Mouse (Mus musculus) CD4-positive helper T cell, adult 2 months (primary cell): Measurements from ENCODE around the gene Pcyt1a.
"Not testable (repeated sequence)": the region's sequence is repeated elsewhere in the genome, so short reads cannot be mapped to it uniquely, and the experiment has no call there.

Experiments used
- DNase-seq: peaks from one replicate; pipeline ENCODE4 v3.0.0-alpha.2; 2012; ENCODE audit warnings: low read depth, missing footprints, low spot score

Gene Pcyt1a

DNA sequence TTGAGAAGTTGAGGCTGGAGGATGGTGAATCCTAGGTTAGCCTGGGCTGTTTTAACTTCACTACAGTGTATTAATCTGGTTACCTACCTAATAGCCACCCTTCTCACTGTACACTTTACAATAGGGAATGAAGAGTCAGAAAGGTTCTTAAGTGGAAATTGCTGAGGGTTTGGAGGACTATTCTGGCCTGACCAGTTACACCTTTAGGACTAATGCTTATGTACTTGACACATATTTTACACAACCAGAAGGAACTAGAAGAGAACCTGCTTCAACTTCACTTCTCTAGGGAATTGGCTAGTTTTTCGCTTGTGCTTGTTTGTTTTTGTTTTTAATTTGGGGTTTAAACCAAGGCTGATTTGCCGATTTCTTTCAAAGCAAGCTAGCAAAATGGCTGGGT lies 2.4 kb downstream of the Pcyt1a start:
- no peak for DNase-seq

DNA sequence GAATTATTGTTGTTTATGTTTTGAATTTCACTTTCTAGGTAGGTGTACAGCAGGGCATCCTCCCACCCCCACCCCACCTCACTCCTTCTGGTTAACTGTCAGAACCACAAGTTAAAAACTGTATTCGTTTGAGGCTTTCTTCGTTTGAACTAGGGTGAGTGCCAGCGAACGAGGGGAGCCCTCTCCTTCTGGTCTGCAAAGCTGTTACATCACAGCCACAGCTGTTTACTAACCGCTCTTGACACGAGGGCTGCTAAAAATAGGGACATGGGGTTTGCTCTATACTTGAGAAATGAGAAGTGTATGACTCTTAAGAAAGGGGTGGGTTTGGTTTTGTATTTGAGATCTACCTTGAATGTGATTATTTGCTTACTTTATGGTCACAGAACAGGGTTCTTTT lies 3.3 kb downstream of the Pcyt1a start:
- DNase-seq: peak; percentile 61

DNA sequence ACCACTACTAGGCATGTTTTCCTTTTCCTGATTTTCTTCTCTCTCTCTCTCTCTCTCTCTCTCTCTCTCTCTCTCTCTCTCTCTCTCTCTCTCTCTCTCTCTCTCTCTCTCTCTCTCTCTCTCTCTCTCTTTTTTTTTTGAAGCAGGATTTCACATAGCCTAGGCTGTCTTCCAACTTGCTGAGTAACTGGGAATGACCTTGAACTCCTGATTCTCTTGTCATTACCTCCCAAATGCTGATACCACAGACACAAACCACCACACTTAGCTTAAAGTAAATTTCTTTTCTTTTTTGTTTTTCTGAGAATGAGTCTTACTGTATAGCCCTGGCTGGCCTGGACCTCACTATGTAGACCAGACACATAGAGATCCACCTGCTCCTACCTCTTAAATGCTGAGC lies 4.0 kb downstream of the Pcyt1a start:
- no peak for DNase-seq

DNA sequence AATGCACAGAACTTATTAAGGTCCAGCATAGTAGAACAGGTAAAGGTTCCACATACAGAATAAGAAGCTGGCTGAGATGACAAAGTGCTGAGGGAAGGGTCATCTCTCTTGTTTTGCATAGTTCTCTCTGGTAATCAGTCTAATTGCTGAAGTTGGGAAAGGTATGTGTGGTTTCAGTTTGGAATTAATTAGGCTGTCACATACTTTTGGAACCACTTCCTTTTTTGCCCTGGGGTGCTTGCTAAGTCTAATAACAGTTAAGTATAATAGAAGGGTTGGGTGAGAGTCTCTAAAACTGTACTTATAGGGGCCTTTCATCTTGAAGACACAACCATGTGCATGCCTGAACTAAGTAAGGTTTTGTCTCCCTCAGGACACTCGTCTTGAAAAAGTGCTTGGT lies 5.9 kb downstream of the Pcyt1a start:
- DNase-seq: no peak

DNA sequence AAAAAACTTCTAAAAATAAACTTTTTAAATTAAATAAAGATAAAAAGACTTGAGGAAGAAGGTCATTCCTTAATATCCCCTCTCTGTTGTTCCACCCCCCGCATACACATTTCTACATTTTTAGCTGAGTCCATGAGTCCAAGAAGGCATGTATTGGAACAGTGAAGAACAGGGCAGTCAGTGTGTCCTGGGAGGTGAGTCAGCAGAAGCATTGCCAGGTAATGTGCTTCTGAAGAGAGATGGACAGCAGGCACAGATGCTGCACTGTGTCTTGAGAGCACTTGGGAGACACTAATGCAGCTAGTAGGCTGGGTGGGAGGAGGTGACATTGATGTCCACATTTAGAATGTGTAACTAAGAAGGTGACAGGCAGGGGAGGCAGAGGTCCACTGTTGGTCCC lies 6.5 kb downstream of the Pcyt1a start:
- no peak for DNase-seq

DNA sequence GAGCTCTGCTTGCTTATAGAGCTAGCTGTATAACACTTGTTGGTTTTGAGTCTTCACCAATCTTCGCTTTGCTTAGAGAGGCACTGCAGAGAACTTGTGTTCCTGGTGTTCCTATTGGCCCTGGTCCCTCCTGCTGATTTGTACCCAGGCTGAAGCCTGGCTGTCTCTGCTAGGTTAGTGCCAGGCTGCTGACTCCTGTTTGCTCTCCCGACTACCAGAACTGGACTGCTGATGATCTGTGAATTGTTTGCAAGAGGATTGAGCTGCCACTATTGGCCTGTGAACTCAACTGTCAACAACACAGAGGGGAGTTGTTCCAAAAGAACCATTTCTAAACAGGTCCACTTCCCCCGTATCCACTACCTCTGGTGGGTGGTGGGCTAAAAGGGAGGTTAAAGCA lies 10.7 kb downstream of the Pcyt1a start:
- no peak for DNase-seq

DNA sequence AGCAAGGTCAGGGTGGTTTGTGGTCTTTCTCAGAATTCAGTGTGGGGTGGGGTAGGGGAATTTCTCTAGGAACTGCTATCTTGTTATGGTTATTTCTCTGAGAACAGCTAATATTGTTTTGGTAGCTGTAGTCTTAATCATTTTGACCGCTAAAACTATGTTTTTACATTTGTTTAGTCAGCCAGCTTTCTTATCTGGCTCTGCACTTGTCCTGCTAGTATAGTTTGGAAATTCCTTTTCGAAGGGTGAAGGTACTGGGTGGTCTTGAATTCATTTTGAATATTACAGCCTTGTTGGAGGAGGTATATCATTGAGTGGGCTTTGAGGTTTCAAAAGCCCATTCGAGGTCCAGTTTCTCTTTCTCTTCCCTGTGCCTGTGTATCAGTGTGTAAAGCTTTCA lies 13.9 kb downstream of the Pcyt1a start:
- DNase-seq: not testable (repeated sequence)

DNA sequence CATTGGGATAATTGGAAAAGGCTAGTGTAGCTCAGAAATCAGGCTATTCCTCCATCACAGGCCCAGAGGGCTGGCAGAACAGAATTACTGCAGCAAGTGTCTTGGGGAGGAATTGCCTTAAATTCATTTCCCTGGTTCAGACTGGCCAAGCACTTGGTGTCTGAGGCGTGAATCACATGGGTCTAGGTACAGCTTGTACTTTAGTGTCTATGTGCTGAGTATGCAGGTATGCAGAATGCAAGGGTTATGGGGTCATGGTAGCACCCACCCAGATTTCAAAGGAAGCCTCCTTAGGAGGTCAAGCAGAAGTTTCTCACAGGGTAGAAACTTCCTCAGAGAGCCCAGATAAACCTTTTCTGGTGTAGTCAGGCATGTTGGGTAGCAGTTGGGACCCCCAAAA lies 14.8 kb downstream of the Pcyt1a start:
- no peak for DNase-seq

DNA sequence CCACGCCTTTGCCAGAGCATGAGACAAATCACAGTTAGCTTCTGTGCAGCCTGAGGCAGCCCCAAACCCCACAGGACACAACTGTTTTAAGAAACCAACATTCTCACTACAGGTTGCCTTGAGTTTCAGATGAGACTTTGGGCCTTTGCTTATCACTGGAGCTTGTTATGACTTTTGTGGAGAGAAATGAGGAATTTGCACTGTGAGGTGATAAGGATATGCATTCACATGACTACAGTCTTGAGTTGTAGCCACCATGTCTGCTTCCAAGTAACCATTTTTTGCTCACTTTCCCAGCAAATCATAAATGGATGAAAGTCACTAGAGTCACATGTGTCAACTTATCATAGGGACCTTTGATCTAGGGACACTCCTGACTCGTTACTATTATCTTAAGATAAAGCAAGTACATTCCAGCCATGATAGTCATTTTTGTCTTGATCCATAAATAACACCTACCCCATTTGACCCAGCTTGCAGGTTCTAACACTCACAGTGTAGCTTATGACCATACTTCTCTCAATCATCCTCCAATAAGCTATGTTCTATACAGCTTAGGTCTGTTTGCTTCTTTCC lies 15.9 kb downstream of the Pcyt1a start:
- DNase-seq: no peak

DNA sequence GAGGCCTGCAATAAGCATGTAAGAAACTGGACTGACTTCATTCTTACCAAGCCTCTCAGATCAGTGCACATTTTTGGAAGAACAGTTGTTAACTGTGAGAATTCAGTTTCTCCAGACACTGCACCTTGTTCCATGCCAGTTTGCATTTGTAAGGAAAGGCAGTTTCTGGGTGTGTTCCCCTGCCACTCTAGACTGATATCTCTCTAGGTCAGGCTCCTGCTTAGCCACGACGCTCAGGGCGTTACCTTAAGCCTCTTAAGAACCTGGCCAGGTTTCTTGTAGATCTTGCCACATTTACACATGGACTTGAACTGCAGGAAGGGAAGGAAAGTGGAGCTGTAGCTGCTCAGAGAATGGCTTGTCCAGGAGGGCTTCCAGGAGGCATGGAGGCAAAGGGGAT lies 18.9 kb downstream of the Pcyt1a start:
- no peak for DNase-seq

DNA sequence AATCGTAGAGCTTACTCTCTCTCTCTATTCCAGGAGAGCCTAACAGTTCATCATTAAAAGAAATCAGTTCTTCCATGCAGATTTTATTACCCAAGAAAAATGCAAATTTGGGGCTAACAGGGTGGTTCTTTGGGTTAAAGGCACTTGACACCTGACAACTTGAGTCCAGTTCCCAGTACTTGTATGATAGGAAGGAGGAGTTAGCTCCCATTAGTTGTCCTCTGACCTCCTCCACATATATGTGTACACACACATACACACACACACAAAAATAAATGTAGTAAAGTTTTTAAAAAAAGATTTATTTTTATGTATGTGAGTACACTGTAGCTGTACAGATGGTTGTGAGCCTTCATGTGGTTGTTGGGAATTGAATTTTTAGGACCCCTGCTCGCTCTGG lies 19.4 kb downstream of the Pcyt1a start:
- no peak for DNase-seq

DNA sequence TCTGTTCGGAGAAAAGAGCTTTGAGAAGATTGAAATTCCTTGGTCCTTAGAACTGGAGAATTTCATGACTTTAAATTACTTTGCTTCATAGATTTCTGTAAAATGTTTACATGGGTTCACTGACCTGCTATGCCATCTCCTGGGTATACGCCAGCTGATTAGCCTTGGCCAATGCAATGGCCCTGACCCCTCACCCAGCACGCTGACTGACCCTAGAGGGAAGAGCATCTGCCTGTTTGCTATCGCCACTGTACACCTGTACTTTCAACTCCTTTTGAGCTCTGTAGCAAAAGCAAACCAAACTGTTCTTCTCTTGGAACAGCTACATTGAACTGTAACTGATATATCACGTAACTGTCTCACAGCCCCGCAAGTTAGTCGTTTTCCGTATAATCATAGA lies 22.4 kb downstream of the Pcyt1a start:
- DNase-seq: no peak

DNA sequence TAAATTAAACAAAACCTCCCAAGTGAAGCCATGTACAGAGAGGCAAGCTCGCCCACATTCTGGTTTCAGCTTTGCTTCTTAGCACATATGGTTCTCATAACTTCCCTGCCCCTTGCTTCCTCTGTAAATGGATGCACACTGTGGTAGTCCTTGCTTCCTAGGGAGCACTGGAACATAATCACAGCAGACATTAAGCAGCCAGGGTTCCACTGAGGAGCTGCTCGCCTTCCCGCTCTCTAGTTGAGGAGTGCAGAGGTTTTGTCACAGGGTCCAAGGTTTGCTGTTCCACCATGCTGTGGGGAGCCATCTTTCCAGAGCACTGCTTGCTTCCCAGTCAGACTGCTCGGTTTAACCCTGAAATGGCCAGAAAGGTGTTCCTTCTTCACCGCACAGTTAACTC lies 23.9 kb downstream of the Pcyt1a start:
- no peak for DNase-seq

DNA sequence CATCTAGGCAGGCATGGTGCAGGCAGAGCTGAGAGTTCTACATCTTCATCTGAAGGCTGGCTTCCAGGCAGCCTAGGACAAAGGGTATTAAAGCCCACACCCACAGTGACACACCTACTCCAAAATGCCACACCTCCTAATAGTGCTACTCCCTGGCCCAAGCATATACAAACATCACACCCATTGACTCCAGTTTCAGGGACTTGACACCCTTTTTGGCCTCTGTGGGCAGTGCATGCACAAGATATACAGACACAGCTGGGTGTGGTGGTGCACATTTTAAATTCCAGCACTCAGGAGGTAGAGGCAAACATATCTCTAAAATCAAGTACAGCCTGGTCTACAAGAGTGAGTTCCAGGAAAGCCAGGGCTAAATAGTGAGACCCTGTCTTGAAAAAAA lies 25.4 kb downstream of the Pcyt1a start:
- no peak for DNase-seq

DNA sequence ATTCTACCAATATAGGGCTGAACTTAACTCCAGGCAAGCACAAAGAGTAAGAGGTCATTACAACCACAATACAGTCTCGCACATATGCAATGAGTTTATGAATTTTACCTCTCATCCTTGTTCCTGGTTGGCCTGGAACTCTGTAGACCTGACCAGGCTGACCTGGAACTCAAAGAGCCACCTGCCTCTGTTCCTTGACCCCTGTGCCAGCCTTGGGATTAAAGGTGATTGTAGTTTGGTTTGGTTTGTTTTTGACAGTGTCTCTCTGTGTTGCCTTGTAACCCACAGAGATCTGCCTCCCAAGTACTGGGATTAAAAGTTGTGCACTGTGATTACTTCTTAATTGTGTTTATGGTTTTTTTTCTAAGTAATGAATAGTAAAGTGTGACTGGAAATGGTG lies 26.0 kb downstream of the Pcyt1a start:
- DNase-seq: no peak

DNA sequence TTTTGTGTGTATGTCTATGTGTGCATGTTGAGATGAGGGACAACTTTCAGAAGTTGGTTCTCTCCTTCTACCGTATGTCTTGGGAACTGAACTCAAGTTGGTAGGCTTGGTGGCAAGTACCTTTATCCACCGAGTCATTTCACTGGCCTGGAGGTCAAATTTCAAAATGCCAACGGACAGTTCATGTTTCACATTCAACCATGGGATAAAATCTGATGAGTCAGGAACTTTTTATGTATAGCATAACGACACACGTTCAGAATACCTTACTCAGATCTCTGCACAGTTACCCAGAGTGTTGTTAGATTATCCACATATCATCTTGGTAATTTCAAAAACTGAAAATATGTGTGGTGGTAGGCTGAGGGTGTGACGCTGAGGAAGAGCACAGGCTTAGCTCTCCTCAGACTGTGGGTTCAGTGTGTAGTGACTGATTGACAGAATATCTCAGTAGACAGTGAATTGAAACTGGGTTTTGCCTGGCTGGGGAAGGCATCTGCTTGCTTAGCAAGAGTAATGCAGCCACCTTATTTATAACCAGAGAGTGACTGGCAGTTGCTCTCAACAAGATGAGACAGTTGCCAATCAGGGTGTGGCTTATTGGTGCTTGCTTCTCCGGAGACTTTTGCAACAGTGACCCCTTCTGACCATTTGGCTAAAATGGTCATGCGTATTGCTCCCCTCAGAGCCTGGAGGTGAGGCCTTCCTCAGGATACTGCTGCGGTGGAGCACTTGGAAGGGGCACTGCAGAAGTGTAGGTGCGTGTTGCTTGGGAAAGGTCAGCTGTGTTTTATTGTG lies 27.1 kb downstream of the Pcyt1a start:
- peak; percentile 26 for DNase-seq

DNA sequence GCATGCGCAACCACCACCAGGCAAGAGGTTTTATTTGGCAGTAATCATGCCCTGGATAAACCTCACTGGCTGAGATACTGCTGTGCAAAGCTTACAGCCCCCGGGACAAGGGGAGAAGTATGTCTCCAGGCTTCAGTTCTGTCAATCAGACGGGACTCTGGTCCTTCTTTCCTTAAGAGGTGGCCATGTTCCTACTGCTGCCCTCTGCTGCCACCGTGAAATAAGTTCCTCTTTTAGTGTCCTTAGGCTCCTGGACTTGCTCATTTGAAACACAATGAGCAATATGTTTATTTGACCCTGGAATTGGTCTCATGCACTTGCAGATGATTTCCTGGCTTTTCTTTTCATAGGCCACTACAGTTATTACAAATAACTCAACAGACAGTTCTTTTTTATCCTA lies 29.8 kb downstream of the Pcyt1a start:
- DNase-seq: no peak

DNA sequence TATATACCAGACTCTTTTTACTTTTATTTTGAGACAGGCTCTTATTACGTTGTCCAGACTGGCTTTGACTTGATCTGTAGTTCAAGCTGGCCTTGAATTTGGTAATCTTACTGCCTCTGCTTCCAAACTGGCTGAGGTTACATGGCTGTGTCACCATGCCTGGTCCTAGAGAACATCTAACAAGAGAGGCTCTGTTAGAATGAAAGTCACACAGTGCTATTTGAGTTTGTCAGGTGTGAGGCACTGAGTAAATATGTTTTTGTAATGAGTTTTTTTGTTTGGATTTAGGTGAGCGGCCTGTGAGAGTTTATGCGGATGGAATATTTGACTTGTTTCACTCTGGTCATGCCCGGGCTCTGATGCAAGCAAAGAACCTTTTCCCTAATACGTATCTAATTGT lies 31.0 kb downstream of the Pcyt1a start:
- no peak for DNase-seq

DNA sequence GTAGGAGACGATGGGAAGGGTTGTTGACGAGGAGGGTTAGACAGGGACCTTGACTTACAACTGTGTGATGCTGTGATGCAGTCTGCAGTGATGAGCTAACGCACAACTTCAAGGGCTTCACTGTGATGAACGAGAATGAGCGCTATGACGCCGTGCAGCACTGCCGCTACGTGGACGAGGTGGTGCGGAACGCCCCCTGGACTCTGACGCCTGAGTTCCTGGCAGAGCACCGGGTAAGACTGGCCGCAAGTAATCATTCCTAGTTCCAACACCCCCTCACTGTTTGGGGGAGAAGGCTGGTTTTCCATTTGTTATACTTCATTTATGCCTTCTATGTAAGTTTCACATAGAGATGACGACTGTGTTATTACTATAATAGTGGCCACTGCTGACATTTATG lies 32.2 kb downstream of the Pcyt1a start:
- no peak for DNase-seq

DNA sequence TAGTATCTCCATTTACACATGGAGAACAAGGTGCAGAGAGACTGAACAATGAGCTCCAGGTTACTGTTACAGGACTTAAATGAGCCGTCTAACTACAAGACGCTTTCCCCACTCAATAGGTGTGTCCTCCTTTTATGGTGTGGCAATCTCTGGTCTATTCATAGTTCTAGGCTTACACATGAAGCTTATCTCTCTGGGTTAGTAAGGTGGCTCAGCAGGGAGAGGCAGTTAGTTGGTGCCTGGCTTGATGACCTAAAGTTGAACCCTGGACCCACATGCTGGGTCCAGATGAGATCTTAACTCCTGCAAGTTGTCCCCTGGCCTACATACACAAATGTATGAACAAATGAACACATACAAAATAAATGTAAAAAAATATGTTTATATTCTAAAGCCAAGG lies 32.7 kb downstream of the Pcyt1a start:
- DNase-seq: no peak

DNA sequence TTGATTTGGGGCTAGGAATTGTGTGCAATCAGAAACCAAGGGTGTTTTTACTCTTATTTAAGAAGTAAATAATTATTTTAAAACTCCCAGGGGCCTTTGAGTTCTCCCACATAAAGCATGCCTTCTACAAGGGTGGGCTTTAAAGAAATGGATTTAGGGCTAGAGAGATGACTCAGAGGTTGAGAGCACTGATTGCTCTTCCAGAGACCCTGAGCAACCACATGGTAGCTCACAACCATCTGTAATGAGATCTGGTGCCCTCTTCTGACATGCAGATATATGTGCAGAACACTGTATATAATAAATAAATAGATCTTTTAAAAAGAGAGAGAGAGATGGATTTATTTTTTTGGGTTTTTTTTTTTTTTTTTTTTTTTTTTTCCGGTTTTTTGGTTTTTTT lies 34.2 kb downstream of the Pcyt1a start:
- DNase-seq: no peak

DNA sequence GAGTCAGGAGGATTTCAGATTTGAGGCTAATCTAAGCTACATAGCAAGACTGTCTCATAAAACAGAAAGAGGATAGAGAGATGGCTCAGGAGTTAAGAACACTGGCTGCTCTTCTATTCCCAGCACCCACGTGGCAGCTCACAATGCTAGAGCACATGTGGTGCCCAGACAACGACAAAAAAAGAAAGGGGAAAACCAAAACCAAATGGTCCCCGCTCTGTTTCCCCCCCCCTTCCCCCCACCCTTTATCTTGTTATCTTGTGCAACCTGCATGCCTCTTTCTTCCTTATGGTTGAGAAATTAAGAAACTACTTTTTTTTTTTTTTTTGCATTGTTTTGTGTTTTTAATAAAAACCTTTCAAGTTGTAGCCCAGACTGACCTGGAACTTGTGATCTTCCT lies 37.8 kb downstream of the Pcyt1a start:
- DNase-seq: no peak

DNA sequence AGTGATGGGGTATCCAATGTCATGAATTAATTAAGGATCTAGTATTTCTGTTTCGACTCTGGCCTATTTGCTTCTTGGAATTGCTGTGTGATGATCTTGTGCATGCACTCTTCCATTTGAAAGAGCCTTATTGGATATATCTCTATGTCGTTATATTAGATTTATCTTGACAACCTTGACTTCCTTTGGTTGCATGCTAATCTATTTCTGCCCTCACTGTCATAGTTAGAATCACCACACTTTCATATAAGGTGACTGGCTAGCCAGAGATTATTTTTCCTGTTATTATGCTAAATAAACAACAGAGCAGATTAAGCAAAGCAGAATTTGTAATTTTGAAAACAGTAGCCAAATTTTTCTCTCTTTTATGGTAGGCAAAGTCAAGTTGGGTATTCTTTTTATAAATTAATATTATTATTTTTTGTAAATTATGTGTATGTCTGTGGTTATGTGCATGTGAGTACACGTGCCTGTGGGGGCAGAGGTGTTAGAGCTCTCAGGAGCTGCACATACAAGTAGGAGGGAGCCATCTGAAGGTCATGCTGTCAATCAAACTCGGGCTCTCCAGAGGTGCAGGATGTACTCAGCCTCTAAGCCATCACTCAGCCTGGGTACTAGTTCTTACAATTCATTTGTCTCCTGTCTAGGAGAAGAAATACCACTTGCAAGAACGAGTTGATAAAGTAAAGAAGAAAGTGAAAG lies 38.8 kb downstream of the Pcyt1a start:
- DNase-seq: no peak
